Mouse (Mus musculus) activated CD4-positive, CD25-positive, alpha-beta regulatory T cell, adult 4 months (primary cell): ENCODE data around the gene Batf. TPM values are rescaled to one million over a fixed set of nuclear protein-coding genes. Genes with fewer than 3 reads are reported as not detected.
A peak's percentile ranks its signal among the peaks of the same experiment; 100 is the strongest.
"Not testable (repeated sequence)": the region's sequence is repeated elsewhere in the genome, so short reads cannot be mapped to it uniquely, and the experiment has no call there.

Experiments
- ATAC-seq: one replicate; pipeline ENCODE4 v1.8.0; 2017
- polyA plus RNA-seq, 2 experiments: library from polyadenylated mRNA; unstranded; fragments of 100-300 nt; shearing (Covaris generic); gene quantifications; one replicate each; pipeline ENCODE4 v1.2.1; 2017

Gene Batf
- polyA plus RNA-seq = 100 to 1,000 TPM; 156 to 205 TPM

- ATAC-seq = peak; percentile 83
Observed at GRCm38 (mm10) chr12:85686466-85687216, at the start of gene Batf. Batf (plus strand) TSS chr12:85686669.

GRCm38 (mm10) chr12:85637932-85638331 is 48.5 kb upstream of the Batf start:
- peak; percentile 27 for ATAC-seq

GRCm38 (mm10) chr12:85638541-85639325 is 47.7 kb upstream of the Batf start:
- ATAC-seq = peak; percentile 62

- ATAC-seq = no peak
Observed at GRCm38 (mm10) chr12:85639326-85640008, 47.0 kb upstream of the Batf start.

- ATAC-seq = peak; percentile 40
Observed at GRCm38 (mm10) chr12:85640852-85641563, 45.5 kb upstream of the Batf start.

- no peak for ATAC-seq
Observed at GRCm38 (mm10) chr12:85641564-85641931, 44.9 kb upstream of the Batf start.

GRCm38 (mm10) chr12:85643735-85644134 is 42.7 kb upstream of the Batf start:
- no peak for ATAC-seq

- ATAC-seq = no peak
Observed at GRCm38 (mm10) chr12:85645664-85646063, 40.8 kb upstream of the Batf start.

GRCm38 (mm10) chr12:85647346-85647745 is 39.1 kb upstream of the Batf start:
- peak; percentile 59 for ATAC-seq

GRCm38 (mm10) chr12:85647955-85648354 is 38.5 kb upstream of the Batf start:
- ATAC-seq = no peak

GRCm38 (mm10) chr12:85659319-85659718 is 27.1 kb upstream of the Batf start:
- ATAC-seq = no peak

- peak; percentile 85 for ATAC-seq
Observed at GRCm38 (mm10) chr12:85660855-85661254, 25.6 kb upstream of the Batf start.

GRCm38 (mm10) chr12:85662232-85662631 is 24.2 kb upstream of the Batf start:
- ATAC-seq = not testable (repeated sequence)

GRCm38 (mm10) chr12:85662896-85663295 is 23.6 kb upstream of the Batf start:
- peak; percentile 50 for ATAC-seq

- ATAC-seq = peak; percentile 47
Observed at GRCm38 (mm10) chr12:85666112-85666511, 20.4 kb upstream of the Batf start.

- ATAC-seq = no peak
Observed at GRCm38 (mm10) chr12:85667071-85667470, 19.4 kb upstream of the Batf start.

GRCm38 (mm10) chr12:85668696-85669095 is 17.8 kb upstream of the Batf start:
- no peak for ATAC-seq

- no peak for ATAC-seq
Observed at GRCm38 (mm10) chr12:85670080-85670479, 16.4 kb upstream of the Batf start.

GRCm38 (mm10) chr12:85673914-85674313 is 12.6 kb upstream of the Batf start:
- ATAC-seq = no peak

GRCm38 (mm10) chr12:85679117-85679516 is 7.4 kb upstream of the Batf start:
- no peak for ATAC-seq

GRCm38 (mm10) chr12:85679808-85680207 is 6.7 kb upstream of the Batf start:
- no peak for ATAC-seq

- no peak for ATAC-seq
Observed at GRCm38 (mm10) chr12:85682328-85682727, 4.1 kb upstream of the Batf start.
